Mouse (Mus musculus) v-Abl transformed pro-B cells (cell line): ENCODE measurements around the gene Haus2.

Experiments used
- in situ Hi-C, 2 experiments: fragments of 400-800 bp; cut with MboI; formaldehyde crosslinking; loops; one replicate each; pipeline ENCODE4 v1.15.1; 2025; ENCODE audit not compliant: unreplicated experiment in 2 of 2

The Haus2 gene

GRCm38 (mm10) chr2:120616279-120617163 is 7.3 kb downstream of the Haus2 start:
- in situ Hi-C loops, result no loop called here

- in situ Hi-C loops, result no loop called here
Observed at GRCm38 (mm10) chr2:120619538-120619937, 10.4 kb downstream of the Haus2 start.

- in situ Hi-C loops, result no loop called here
Observed at GRCm38 (mm10) chr2:120622920-120623319, 13.7 kb downstream of the Haus2 start.

- in situ Hi-C loops, result no loop called here
Observed at GRCm38 (mm10) chr2:120628076-120628865, 19.1 kb downstream of the Haus2 start.

GRCm38 (mm10) chr2:120628886-120629735 is 19.9 kb downstream of the Haus2 start, which contains the start of gene Stard9:
Stard9 (plus strand) TSS chr2:120629121.
- in situ Hi-C loops, result no loop called here

- in situ Hi-C loops, result no loop called here
Observed at GRCm38 (mm10) chr2:120630246-120630645, 21.1 kb downstream of the Haus2 start.

GRCm38 (mm10) chr2:120630655-120631054 is 21.5 kb downstream of the Haus2 start:
- in situ Hi-C loops, result no loop called here

GRCm38 (mm10) chr2:120631521-120631920 is 22.3 kb downstream of the Haus2 start:
- in situ Hi-C loops, result no loop called here

- in situ Hi-C loops, result no loop called here
Observed at GRCm38 (mm10) chr2:120631957-120632356, 22.8 kb downstream of the Haus2 start.

GRCm38 (mm10) chr2:120640835-120641234 is 31.7 kb downstream of the Haus2 start:
- in situ Hi-C loops, result loop anchor here (5.0 kb wide), 2 partner anchors 154 to 159 kb away; no protein-coding TSS in a partner anchor

GRCm38 (mm10) chr2:120643836-120644235 is 34.7 kb downstream of the Haus2 start:
- in situ Hi-C loops, result loop anchor here (5.0 kb wide), 2 partner anchors 157 to 162 kb away; no protein-coding TSS in a partner anchor

- in situ Hi-C loops, result no loop called here
Observed at GRCm38 (mm10) chr2:120646777-120647176, 37.6 kb downstream of the Haus2 start.

- in situ Hi-C loops, result loop anchor here (25.0 kb wide), 1 partner anchor 465 kb away; no protein-coding TSS in a partner anchor
Observed at GRCm38 (mm10) chr2:120652256-120652924, 43.2 kb downstream of the Haus2 start.

- in situ Hi-C loops, result loop anchor here (25.0 kb wide), 1 partner anchor 466 kb away; no protein-coding TSS in a partner anchor
Observed at GRCm38 (mm10) chr2:120652925-120653284, 43.7 kb downstream of the Haus2 start.

GRCm38 (mm10) chr2:120654693-120655092 is 45.5 kb downstream of the Haus2 start:
- in situ Hi-C loops, result loop anchor here (25.0 kb wide), 1 partner anchor 467 kb away; no protein-coding TSS in a partner anchor

- in situ Hi-C loops, result loop anchor here (25.0 kb wide), 1 partner anchor 469 kb away; no protein-coding TSS in a partner anchor
Observed at GRCm38 (mm10) chr2:120655905-120656304, 46.7 kb downstream of the Haus2 start.

- in situ Hi-C loops, result loop anchor here (25.0 kb wide), 1 partner anchor 469 kb away; no protein-coding TSS in a partner anchor
Observed at GRCm38 (mm10) chr2:120656711-120657110, 47.5 kb downstream of the Haus2 start.

- in situ Hi-C loops, result loop anchor here (25.0 kb wide), 1 partner anchor 471 kb away; no protein-coding TSS in a partner anchor
Observed at GRCm38 (mm10) chr2:120658486-120658885, 49.3 kb downstream of the Haus2 start.

- in situ Hi-C loops, result loop anchor here (25.0 kb wide), 1 partner anchor 472 kb away; no protein-coding TSS in a partner anchor
Observed at GRCm38 (mm10) chr2:120659318-120659717, 50.1 kb downstream of the Haus2 start.
